Mouse (Mus musculus) forebrain, embryonic 14.5 days (tissue): ENCODE results near the gene Alpk1. TPM values are rescaled to one million over a fixed set of nuclear protein-coding genes. Genes with fewer than 3 reads are reported as not detected.

ENCODE experiments used
- ATAC-seq: fragments of 200-750 bp; cut with Nextera tagmentation; 2 replicates; pipeline ENCODE4 v1.8.0; 2017; ENCODE audit warnings: mild to moderate bottlenecking, moderate library complexity
- DNase-seq: peaks from one replicate; pipeline ENCODE4 v3.0.0-alpha.2; 2015; ENCODE audit warnings: low spot score
- H3K27ac ChIP-seq: fragments of 300-500 bp; sonication (generic); 2 replicates; pipeline ENCODE4 v1.5.1; 2014; ENCODE audit warnings: low read depth, mild to moderate bottlenecking, control low read depth, low read length, moderate library complexity
- H3K27me3 ChIP-seq: fragments of 300-500 bp; sonication (generic); replicated peaks from 2 replicates; pipeline ENCODE4 v1.6.1; 2014; ENCODE audit warnings: low read length, control low read depth, mixed read lengths; ENCODE audit not compliant: control insufficient read depth, insufficient read depth
- H3K36me3 ChIP-seq: fragments of 300-500 bp; sonication (generic); 2 replicates; pipeline ENCODE4 v1.6.1; 2014; ENCODE audit warnings: low read length, control low read depth; ENCODE audit not compliant: control insufficient read depth, insufficient read depth
- H3K4me1 ChIP-seq: fragments of 300-500 bp; sonication (generic); 2 replicates; pipeline ENCODE4 v1.6.1; 2014; ENCODE audit warnings: antibody characterized with exemption, low read length, control low read depth; ENCODE audit not compliant: control insufficient read depth, insufficient read depth
- H3K4me2 ChIP-seq: fragments of 300-500 bp; sonication (generic); 2 replicates; pipeline ENCODE4 v1.6.1; 2014; ENCODE audit warnings: mild to moderate bottlenecking, control low read depth, low read length
- H3K4me3 ChIP-seq: fragments of 300-500 bp; sonication (generic); 2 replicates; pipeline ENCODE4 v1.5.1; 2014; ENCODE audit warnings: low read depth, low read length, control low read depth
- H3K9ac ChIP-seq: fragments of 300-500 bp; sonication (generic); 2 replicates; pipeline ENCODE4 v1.6.1; 2014; ENCODE audit warnings: mild to moderate bottlenecking, low read length, control low read depth, moderate library complexity
- H3K9me3 ChIP-seq: fragments of 300-500 bp; sonication (generic); replicated peaks from 2 replicates; pipeline ENCODE4 v1.6.1; 2016; ENCODE audit warnings: low read length, control low read depth, mixed read lengths; ENCODE audit not compliant: control insufficient read depth
- WGBS: fragments of 180-500 bp; shearing (Covaris S2); extraction: QIAGEN DNeasy Blood & Tissue Kit; methylation state at CpG from one replicate; pipeline ENCODE4 v1.1.7; 2014; 5-methylcytosine and 5-hydroxymethylcytosine counted together
- polyA plus RNA-seq: library from polyadenylated mRNA; unstranded; fragments of >200 nt; fragmentation: Nextera tagmentation; extraction: Ambion mirVana; gene quantifications from 2 replicates; pipeline ENCODE4 v1.2.1, GENCODE M21; 2014

Alpk1 gene
- polyA plus RNA-seq, 1 experiment from 2014 or later, result 1.1 TPM

GRCm38 (mm10) chr3:127793022-127793421, 12.7 kb upstream of the Alpk1 start:
- no peak overlapping the region for H3K9ac ChIP-seq
- 73% methylated on average over 7 of the region's 7 CpGs for WGBS
- ATAC-seq (no peak), DNase-seq (no peak)
- H3K4me2 ChIP-seq, result no peak overlapping the region
- peaks cover 18% of the 10 kb centered on the region for H3K27me3 ChIP-seq
- no peaks in the 10 kb centered on the region for H3K36me3 ChIP-seq
- no peak overlapping the region for H3K27ac ChIP-seq
- peaks cover 5% of the 10 kb centered on the region; the same call in 1 of the 2 replicates for H3K4me1 ChIP-seq
- H3K4me3 ChIP-seq, result no peak overlapping the region
- no peaks in the 10 kb centered on the region for H3K9me3 ChIP-seq

- no peak for ATAC-seq
- Histone ChIP-seq H3K4me3 (no peak overlapping the region), H3K4me2 (peak overlapping the region; percentile 98; the same call in 1 of the 2 replicates), H3K9ac (no peak overlapping the region), H3K4me1 (peaks cover 5% of the 10 kb centered on the region; the same call in 1 of the 2 replicates), H3K36me3 (no peaks in the 10 kb centered on the region), H3K27me3 (peaks cover 21% of the 10 kb centered on the region), H3K9me3 (no peaks in the 10 kb centered on the region), H3K27ac (no peak overlapping the region)
- DNase-seq, result no peak
- 59% methylated on average over 4 of the region's 4 CpGs for WGBS
Observed at GRCm38 (mm10) chr3:127791595-127792561, 11.6 kb upstream of the Alpk1 start.

- WGBS, result 1% methylated on average over 15 of the region's 15 CpGs
- H3K27me3 ChIP-seq, result peaks cover 21% of the 10 kb centered on the region
- DNase-seq, result no peak
Observed at GRCm38 (mm10) chr3:127791056-127791483, 10.7 kb upstream of the Alpk1 start.

DNA sequence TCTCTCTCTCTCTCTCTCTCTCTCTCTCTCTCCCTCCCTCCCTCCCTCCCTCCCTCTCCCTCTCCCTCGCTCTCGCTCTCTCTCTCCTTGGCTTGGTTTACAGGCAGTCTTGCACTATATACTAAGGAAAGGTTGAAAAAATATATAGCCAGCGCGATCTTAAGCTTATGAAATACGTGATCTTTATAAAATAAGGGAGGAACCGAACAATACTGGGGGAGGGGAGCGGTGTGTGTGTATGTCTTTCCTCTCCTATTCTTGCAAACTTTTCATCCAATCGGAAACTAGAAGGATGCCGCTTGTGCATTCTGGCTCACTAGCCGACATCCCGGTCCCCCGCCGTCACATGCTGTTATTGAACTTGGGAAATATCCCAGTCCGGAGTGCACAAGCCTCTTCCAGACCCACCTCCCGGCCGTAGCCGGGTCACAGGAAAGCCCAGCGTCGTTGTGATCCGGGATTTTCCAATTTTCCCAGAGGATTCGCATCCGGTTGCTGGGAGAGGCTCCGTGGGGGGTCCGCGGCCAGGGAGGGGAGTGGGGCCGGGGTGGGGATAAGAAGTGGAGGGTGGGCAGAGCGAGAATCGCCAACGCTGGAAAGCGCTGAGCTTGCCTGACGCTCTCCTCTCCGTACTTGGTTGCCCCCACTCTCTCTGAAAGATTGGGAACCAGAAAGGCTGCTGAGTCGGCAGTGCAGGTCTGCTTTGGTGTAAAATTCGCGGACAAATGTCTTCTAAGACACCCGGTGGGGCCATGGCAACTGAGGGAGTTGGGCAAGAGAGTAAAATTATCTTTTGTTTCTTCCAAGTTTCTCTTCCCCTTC, 10.1 kb upstream of the Alpk1 start:
- peak; percentile 71 for DNase-seq
- no peak overlapping the region for H3K27ac ChIP-seq
- H3K36me3 ChIP-seq, result no peaks in the 10 kb centered on the region
- peaks cover 5% of the 10 kb centered on the region; the same call in 1 of the 2 replicates for H3K4me1 ChIP-seq
- peak overlapping the region; percentile 98 for H3K4me2 ChIP-seq
- H3K9ac ChIP-seq, result peak overlapping the region; percentile 65
- H3K9me3 ChIP-seq, result no peaks in the 10 kb centered on the region
- H3K27me3 ChIP-seq, result peaks cover 21% of the 10 kb centered on the region
- H3K4me3 ChIP-seq, result peak overlapping the region; percentile 53
- under 1% methylated on average over 36 of the region's 36 CpGs for WGBS
- peak; percentile 78 for ATAC-seq

More at GRCm38 (mm10) chr3:127791056-127791483, 10.7 kb upstream of the Alpk1 start:
- Histone ChIP-seq H3K27ac (no peak overlapping the region), H3K36me3 (no peaks in the 10 kb centered on the region), H3K4me2 (peak overlapping the region; percentile 98), H3K9me3 (no peaks in the 10 kb centered on the region), H3K4me3 (peak overlapping the region; percentile 53), H3K4me1 (peaks cover 5% of the 10 kb centered on the region; the same call in 1 of the 2 replicates), H3K9ac (peak overlapping the region; percentile 63; the same call in 1 of the 2 replicates)
- ATAC-seq, result no peak

DNA sequence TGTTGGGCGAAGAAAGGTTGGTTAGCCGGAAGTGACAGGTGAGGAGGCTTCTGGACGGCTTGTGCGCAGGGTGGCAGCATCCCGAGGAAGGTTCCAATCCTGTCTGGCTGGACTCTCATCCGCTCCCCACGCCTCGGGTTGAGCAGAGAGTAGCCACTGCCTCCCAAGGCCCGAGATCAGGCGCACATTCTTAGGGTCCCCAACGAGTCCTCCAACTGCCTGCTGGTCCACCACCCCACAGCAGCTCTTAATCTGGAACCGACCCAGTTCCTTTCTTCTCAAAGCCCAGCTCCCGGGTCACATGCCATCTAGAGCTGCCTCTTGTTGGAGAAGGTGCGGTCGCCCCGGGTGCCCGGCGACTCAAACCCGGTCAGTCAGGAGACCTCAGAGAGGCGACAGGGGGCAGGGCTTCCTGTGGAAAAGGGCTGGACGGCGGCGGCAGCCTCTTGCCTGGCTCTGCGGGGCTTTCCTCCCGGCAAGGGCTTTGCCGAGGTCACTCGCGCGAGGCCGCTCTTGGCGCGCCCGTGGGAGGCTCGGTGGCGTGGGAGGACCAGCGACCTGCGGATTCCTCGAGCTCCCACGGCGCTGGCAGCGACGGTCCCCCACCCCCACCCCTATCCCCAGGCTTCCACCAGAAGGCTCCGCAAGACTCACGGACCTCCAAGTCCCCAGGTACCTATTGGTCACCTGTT, 9.3 kb upstream of the Alpk1 start, which contains the start of gene Tifa:
Gene Tifa, plus strand, starts transcription at position 306 of the 692 bp plus-strand sequence.
- H3K27ac ChIP-seq, result no peak within 1 kb of the TSS
- peak within 1 kb of the TSS; percentile 53 for H3K4me3 ChIP-seq
- no peaks in the 10 kb centered on the region for H3K36me3 ChIP-seq
- WGBS, result under 1% methylated on average over 37 of the region's 44 CpGs
- ATAC-seq (peak; percentile 53), DNase-seq (peak; percentile 33)
- H3K9me3 ChIP-seq, result no peaks in the 10 kb centered on the region
- peak within 1 kb of the TSS; percentile 65 for H3K9ac ChIP-seq
- peaks cover 5% of the 10 kb centered on the region; the same call in 1 of the 2 replicates for H3K4me1 ChIP-seq
- H3K4me2 ChIP-seq, result peak within 1 kb of the TSS; percentile 98
- peaks cover 21% of the 10 kb centered on the region for H3K27me3 ChIP-seq

GRCm38 (mm10) chr3:127788919-127789318, 8.6 kb upstream of the Alpk1 start:
- Histone ChIP-seq H3K27ac (no peak overlapping the region), H3K4me1 (peaks cover 5% of the 10 kb centered on the region; the same call in 1 of the 2 replicates), H3K9ac (no peak overlapping the region), H3K27me3 (peaks cover 21% of the 10 kb centered on the region), H3K9me3 (no peaks in the 10 kb centered on the region), H3K36me3 (no peaks in the 10 kb centered on the region), H3K4me2 (peak overlapping the region; percentile 98), H3K4me3 (peak overlapping the region; percentile 53; the same call in 1 of the 2 replicates)
- DNase-seq, result no peak
- no peak for ATAC-seq
- 18% methylated on average over 8 of the region's 8 CpGs for WGBS

GRCm38 (mm10) chr3:127788038-127788437, 7.7 kb upstream of the Alpk1 start:
- Histone ChIP-seq H3K9ac (no peak overlapping the region), H3K4me1 (peaks cover 5% of the 10 kb centered on the region; the same call in 1 of the 2 replicates), H3K27ac (no peak overlapping the region), H3K36me3 (no peaks in the 10 kb centered on the region), H3K4me2 (no peak overlapping the region), H3K4me3 (no peak overlapping the region), H3K27me3 (peaks cover 21% of the 10 kb centered on the region), H3K9me3 (no peaks in the 10 kb centered on the region)
- 42% methylated on average over 7 of the region's 7 CpGs for WGBS
- DNase-seq (no peak), ATAC-seq (no peak)

- Histone ChIP-seq H3K4me2 (no peak overlapping the region), H3K4me3 (no peak overlapping the region), H3K9me3 (no peaks in the 10 kb centered on the region), H3K27ac (no peak overlapping the region), H3K27me3 (peaks cover 21% of the 10 kb centered on the region), H3K4me1 (peaks cover 5% of the 10 kb centered on the region; the same call in 1 of the 2 replicates), H3K36me3 (no peaks in the 10 kb centered on the region), H3K9ac (no peak overlapping the region)
- DNase-seq (no peak), ATAC-seq (no peak)
Observed at GRCm38 (mm10) chr3:127787032-127787431, 6.7 kb upstream of the Alpk1 start.
